Mouse (Mus musculus): ENCODE results near the gene Chfr. TPM values are rescaled to one million over a fixed set of nuclear protein-coding genes. Genes with fewer than 3 reads are reported as not detected.
A peak's percentile ranks its signal among the peaks of the same experiment; 100 is the strongest.
"Not testable (repeated sequence)": the region's sequence is repeated elsewhere in the genome, so short reads cannot be mapped to it uniquely, and the experiment has no call there.

The Chfr gene
- polyA plus RNA-seq, 1 experiment, result 65.1 TPM

DNA sequence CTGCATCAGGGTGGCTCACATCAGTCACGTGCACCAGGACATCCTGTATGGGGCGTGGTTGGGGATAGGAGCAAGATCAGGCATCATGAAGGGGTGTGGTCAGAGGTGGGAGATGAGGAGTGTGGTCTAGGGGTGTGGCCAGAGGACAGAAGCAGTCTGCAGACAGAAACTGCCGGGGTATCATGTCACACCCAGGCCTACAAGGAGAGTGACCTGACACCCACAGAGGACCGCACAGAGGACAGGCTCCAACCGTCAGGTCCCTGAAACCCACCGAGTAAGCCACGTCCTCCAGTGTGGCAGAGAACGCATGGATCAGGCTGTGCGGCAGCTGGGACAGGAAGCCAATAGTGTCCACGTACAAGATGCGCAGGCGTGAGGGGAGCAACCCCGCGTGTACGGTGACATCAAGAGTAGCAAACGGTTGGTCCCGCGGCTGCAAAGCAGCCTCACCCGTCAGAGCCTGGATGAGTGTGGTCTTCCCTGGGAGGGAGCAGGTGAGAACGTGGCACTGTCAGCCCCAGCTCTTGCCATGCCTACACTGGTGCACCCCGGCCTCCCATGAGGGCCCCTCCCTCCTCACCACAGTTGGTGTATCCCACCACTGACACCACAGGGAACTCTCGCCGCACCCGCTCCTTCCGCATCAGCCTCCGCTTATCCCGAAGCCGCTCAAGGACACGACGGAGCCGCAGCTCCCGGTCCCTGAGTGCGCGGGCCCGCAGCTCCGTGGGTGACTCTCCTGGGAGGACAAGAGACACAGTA is 30.8 kb upstream of the Chfr start:
- Histone ChIP-seq H3K27ac (ENCODE audit: insufficient read depth, low read depth, low read length) (no peak overlapping the region), H3K4me1 (ENCODE audit: control insufficient read depth, insufficient read depth, insufficient read length, low read length) (peaks cover 21% of the 10 kb centered on the region), H3K4me3 (ENCODE audit: low read depth, low read length) (no peak overlapping the region), H3K36me3 (ENCODE audit: control insufficient read depth, insufficient read depth, low read length) (peaks cover 29% of the 10 kb centered on the region), H3K27me3 (ENCODE audit: control insufficient read depth, insufficient read depth, low read length) (no peaks in the 10 kb centered on the region)
- 97% methylated on average over 36 of the region's 36 CpGs for WGBS
- TF ChIP-seq POLR2A (IDR thresholded peaks at IDR 0.05; ENCODE audit: low read depth, low read length) (no peak), CTCF (IDR thresholded peaks at IDR 0.05; ENCODE audit: extremely low read depth, insufficient read length, insufficient replicate concordance, low read depth, low read length) (no peak)

DNA sequence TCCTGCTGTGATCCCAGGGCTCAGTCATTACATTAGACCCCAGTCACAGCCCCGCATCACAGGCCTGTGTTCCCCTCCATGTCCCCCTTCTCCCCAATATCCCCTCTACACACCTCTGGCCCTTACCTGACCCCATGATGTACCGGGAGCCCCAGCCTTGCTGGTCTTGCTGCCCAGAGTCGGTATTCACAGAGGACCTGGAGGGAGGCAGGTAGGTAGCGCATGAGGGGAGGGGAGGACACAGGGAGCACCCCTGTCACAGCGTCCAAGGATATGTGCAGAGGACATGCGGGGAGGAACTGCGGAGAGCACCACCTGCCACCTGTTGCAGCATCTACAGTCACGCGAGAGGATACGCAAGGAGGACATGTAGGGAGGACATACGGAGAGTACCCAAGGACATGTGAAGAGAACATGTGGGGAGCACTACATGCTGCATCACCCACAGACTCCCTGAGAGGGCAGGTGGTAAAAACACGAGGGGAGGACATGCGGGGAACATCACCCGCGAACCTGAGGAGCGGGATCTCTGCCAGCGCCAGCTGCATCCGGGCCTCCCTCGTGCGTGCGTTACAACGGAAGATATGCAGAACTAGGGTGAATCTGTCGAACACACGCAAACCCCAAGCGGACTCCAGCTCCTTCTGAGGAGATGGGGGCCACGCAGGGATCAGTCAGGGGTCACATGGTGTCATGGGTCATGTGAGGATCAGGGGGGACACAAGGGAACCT is 29.3 kb upstream of the Chfr start:
- TF ChIP-seq POLR2A (IDR thresholded peaks at IDR 0.05; ENCODE audit: low read depth, low read length) (no peak), CTCF (IDR thresholded peaks at IDR 0.05; ENCODE audit: extremely low read depth, insufficient read length, insufficient replicate concordance, low read depth, low read length) (no peak)
- 94% methylated on average over 26 of the region's 26 CpGs for WGBS
- H3K36me3 ChIP-seq (ENCODE audit: control insufficient read depth, insufficient read depth, low read length), result peaks cover 29% of the 10 kb centered on the region
- H3K4me1 ChIP-seq (ENCODE audit: control insufficient read depth, insufficient read depth, insufficient read length, low read length), result peaks cover 14% of the 10 kb centered on the region
- peak overlapping the region; percentile 83 for H3K4me3 ChIP-seq (ENCODE audit: low read depth, low read length)
- H3K27me3 ChIP-seq (ENCODE audit: control insufficient read depth, insufficient read depth, low read length), result no peaks in the 10 kb centered on the region
- H3K27ac ChIP-seq (ENCODE audit: insufficient read depth, low read depth, low read length), result no peak overlapping the region

DNA sequence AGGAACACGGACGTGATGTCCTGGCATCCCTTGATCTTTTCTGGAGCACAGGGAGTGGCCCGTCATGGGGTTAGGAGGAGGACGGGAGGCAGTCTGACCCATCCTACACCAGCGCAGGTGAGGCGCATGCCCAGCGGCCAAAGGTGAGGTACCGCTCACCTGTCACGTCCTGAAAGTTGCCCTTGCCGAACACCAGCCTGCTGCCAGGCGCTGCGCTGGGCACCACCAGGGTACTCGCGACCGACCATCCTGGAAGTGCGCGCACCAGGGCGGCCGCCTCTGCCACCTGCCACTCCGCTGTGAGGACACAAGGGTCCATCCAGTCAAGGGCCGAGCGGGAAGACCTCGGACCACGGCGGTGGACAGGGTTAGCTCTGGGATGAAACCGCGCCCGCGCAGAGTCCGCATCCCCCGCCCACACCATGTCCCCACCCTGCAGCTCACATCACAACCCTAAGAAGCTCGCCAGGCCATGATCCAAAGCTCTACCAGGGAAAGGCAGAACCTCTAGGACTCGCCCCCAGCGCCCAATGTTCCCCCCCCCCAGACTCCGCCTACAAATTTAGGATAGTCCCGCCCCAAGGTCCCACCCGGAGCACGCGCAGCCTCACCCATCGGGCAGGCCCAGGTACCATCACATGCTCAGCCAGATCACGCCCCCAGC is 28.6 kb upstream of the Chfr start:
- Histone ChIP-seq H3K36me3 (ENCODE audit: control insufficient read depth, insufficient read depth, low read length) (peaks cover 29% of the 10 kb centered on the region), H3K4me1 (ENCODE audit: control insufficient read depth, insufficient read depth, insufficient read length, low read length) (peaks cover 8% of the 10 kb centered on the region), H3K4me3 (ENCODE audit: low read depth, low read length) (peak overlapping the region; percentile 83), H3K27ac (ENCODE audit: insufficient read depth, low read depth, low read length) (peak overlapping the region; percentile 83), H3K27me3 (ENCODE audit: control insufficient read depth, insufficient read depth, low read length) (no peaks in the 10 kb centered on the region)
- 11% methylated on average over 41 of the region's 41 CpGs for WGBS
- TF ChIP-seq POLR2A (IDR thresholded peaks at IDR 0.05; ENCODE audit: low read depth, low read length), result no peak
- no peak for TF ChIP-seq CTCF (IDR thresholded peaks at IDR 0.05; ENCODE audit: extremely low read depth, insufficient read length, insufficient replicate concordance, low read depth, low read length)

DNA sequence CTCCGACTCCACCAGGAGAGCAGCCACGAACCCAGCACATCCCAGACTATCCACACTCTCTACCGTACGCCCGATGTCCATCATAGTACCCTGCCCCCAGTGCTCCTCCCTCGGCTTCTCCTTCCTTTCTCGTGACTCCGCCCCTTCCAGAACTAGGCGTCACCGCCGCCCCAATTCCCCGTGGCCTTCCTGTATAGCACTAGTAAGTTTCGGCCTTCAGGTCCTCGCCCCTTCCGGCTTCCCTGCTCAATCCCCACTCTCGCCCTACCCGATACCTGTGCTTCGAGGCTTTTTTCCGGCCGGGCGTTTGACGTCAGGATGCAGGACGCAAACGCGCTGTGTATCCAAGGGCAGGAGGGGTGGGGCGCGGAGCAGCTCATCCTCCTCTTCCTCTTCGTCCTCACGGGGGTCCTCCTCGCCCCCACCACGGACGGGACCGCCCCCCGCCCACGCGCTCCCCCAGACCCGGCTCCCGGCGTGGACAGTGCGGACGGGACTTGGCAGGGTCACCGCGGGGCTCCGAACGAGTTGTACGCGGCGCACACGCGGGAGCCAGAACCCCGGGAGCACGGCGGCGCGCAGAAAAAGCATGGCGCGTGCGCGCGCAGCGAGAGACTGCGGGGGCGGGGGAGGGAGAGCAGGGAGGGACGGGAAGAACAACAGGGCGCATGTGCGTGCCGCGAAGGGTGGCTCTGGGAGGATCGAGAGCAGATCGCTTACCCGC is 27.9 kb upstream of the Chfr start, which contains the start of gene Gtpbp6:
Gene Gtpbp6 (minus strand): TSS at position 617 of the 724 bp plus-strand sequence.
- under 1% methylated on average over 71 of the region's 71 CpGs for WGBS
- peaks cover 8% of the 10 kb centered on the region for H3K4me1 ChIP-seq (ENCODE audit: control insufficient read depth, insufficient read depth, insufficient read length, low read length)
- TF ChIP-seq CTCF (IDR thresholded peaks at IDR 0.05; ENCODE audit: extremely low read depth, insufficient read length, insufficient replicate concordance, low read depth, low read length) (no peak), POLR2A (IDR thresholded peaks at IDR 0.05; ENCODE audit: low read depth, low read length) (peak; percentile 21)

DNA sequence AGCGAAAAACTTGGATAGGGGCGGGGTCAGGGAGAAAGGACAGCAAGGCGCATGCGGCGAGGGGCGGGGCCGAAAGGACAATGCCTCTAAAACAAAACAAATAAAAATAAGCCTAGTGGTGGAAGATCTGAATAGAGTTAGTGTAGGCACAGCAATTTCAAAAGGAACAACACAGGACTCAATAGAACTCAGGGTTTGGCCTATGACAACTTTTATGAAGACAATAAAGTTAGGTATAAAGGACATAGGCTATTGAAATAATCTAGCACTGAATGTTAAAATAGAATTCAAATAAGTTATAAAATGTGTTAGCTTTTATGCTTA is 27.4 kb upstream of the Chfr start:
- WGBS, result 0% methylated on average over 7 of the region's 7 CpGs
- peak overlapping the region; percentile 83 for H3K4me3 ChIP-seq (ENCODE audit: low read depth, low read length)
- H3K27ac ChIP-seq (ENCODE audit: insufficient read depth, low read depth, low read length), result no peak overlapping the region
- H3K27me3 ChIP-seq (ENCODE audit: control insufficient read depth, insufficient read depth, low read length), result no peaks in the 10 kb centered on the region
- no peak for TF ChIP-seq POLR2A (IDR thresholded peaks at IDR 0.05; ENCODE audit: low read depth, low read length)
- no peak for TF ChIP-seq CTCF (IDR thresholded peaks at IDR 0.05; ENCODE audit: extremely low read depth, insufficient read length, insufficient replicate concordance, low read depth, low read length)
- H3K36me3 ChIP-seq (ENCODE audit: control insufficient read depth, insufficient read depth, low read length), result peaks cover 33% of the 10 kb centered on the region
- peaks cover 8% of the 10 kb centered on the region for H3K4me1 ChIP-seq (ENCODE audit: control insufficient read depth, insufficient read depth, insufficient read length, low read length)

More for the DNA sequence above, 27.9 kb upstream of the Chfr start, which contains the start of gene Gtpbp6:
- peak within 1 kb of the TSS; percentile 83 for H3K4me3 ChIP-seq (ENCODE audit: low read depth, low read length)
- peaks cover 32% of the 10 kb centered on the region for H3K36me3 ChIP-seq (ENCODE audit: control insufficient read depth, insufficient read depth, low read length)
- no peaks in the 10 kb centered on the region for H3K27me3 ChIP-seq (ENCODE audit: control insufficient read depth, insufficient read depth, low read length)
- peak within 1 kb of the TSS; percentile 83 for H3K27ac ChIP-seq (ENCODE audit: insufficient read depth, low read depth, low read length)

DNA sequence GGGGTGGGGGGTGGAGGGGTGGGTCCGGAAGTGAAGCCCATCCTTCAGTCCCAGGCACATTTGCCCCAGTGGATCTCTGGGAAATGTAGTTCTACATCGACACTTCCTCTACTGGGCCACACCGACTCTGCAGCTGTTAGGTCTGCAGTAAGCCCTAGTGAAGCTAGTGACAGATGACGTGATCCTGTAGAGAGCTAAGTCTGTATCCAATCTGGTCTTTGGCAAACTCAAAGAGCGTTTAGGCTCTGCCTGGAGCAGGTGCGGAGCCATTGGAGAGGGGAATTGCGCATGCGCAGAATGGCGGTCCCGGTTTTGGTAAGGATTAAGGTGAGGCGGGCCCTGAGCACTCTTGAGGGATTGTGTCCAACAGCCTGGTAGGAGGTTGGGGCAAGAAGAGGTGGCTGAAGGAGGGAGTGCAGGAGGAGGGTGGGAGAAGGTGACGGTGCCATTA is 25.6 kb upstream of the Chfr start, which contains the start of gene Zfp605:
Gene Zfp605 (plus strand): TSS at position 102 of the 451 bp plus-strand sequence.
- Histone ChIP-seq H3K36me3 (ENCODE audit: control insufficient read depth, insufficient read depth, low read length) (peaks cover 15% of the 10 kb centered on the region), H3K4me3 (ENCODE audit: low read depth, low read length) (peak within 1 kb of the TSS; percentile 73), H3K27ac (ENCODE audit: insufficient read depth, low read depth, low read length) (peak within 1 kb of the TSS; percentile 78), H3K4me1 (ENCODE audit: control insufficient read depth, insufficient read depth, insufficient read length, low read length) (peaks cover 8% of the 10 kb centered on the region), H3K27me3 (ENCODE audit: control insufficient read depth, insufficient read depth, low read length) (no peaks in the 10 kb centered on the region)
- TF ChIP-seq CTCF (IDR thresholded peaks at IDR 0.05; ENCODE audit: extremely low read depth, insufficient read length, insufficient replicate concordance, low read depth, low read length), result no peak
- no peak for TF ChIP-seq POLR2A (IDR thresholded peaks at IDR 0.05; ENCODE audit: low read depth, low read length)
- 2% methylated on average over 12 of the region's 12 CpGs for WGBS

DNA sequence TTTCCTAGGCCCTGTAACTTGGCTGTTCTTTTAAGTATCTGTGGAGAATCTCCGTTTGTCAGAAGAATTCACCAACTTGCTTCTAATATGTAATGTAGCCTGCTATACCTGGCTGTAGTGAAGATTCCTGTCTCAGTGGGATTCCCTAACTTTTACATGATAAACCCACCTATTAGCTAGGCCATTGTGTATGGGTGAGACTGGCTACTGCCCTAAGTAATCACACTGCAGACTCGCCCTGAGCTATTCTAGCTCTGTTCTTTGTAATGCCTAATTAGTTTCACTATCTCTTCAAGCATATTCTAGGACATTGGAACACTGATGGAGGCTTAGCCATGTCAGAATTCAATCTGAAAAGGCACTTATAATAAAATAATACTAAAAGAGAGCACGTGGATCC is 13.3 kb upstream of the Chfr start:
- not testable (repeated sequence) for H3K4me1 ChIP-seq (ENCODE audit: control insufficient read depth, insufficient read depth, insufficient read length, low read length); H3K4me3 ChIP-seq (ENCODE audit: low read depth, low read length); H3K27me3 ChIP-seq (ENCODE audit: control insufficient read depth, insufficient read depth, low read length); H3K27ac ChIP-seq (ENCODE audit: insufficient read depth, low read depth, low read length)
- peaks cover 14% of the 10 kb centered on the region for H3K36me3 ChIP-seq (ENCODE audit: control insufficient read depth, insufficient read depth, low read length)
- 89% methylated on average over 3 of the region's 3 CpGs for WGBS

Measured in small intestine, adult 2 months (tissue).